ENCODE assay signal across 8 mouse cellular contexts in genomic region chrX:152175284-152175683, GRCm38 (mm10). TPM values are rescaled to one million over a fixed set of nuclear protein-coding genes. Genes with fewer than 3 reads are reported as not detected.
DNase-seq lines count a peak whose midpoint lies in the region; ATAC-seq and TF ChIP-seq lines count a peak whose summit lies in the region.

No protein-coding gene starts in this region.

- H3K4me1 ChIP-seq in spleen, adult 2 months (ENCODE audit: control insufficient read depth, insufficient read depth, insufficient read length): peaks cover 11% of the 10 kb centered on the region; the same call in 1 of the 2 replicates
- H3K4me1 ChIP-seq in embryonic facial prominence, embryonic 10.5 days: peaks cover 29% of the 10 kb centered on the region
- peaks cover 18% of the 10 kb centered on the region for H3K4me1 ChIP-seq in hindbrain, embryonic 13.5 days (replicated peaks)
- H3K4me1 ChIP-seq in limb, embryonic 13.5 days: peaks cover 11% of the 10 kb centered on the region; the same call in 1 of the 2 replicates
- H3K4me1 ChIP-seq in midbrain, postnatal 0 days (ENCODE audit: insufficient read depth, low read length): no peaks in the 10 kb centered on the region

- H3K4me2 ChIP-seq in hindbrain, embryonic 13.5 days: no peak overlapping the region
- no peak overlapping the region for H3K4me2 ChIP-seq in limb, embryonic 13.5 days (replicated peaks)
- no peak overlapping the region for H3K4me2 ChIP-seq in midbrain, postnatal 0 days (ENCODE audit: low read depth, low read length, poor library complexity, severe bottlenecking)

- 0 out of 2 replicates have a peak, but pooled peaks have one; percentile 53 for ATAC-seq in hindbrain, embryonic 13.5 days (ENCODE audit: low FRiP score)
- peak; percentile 48 for ATAC-seq in limb, embryonic 13.5 days (ENCODE audit: low FRiP score, low read depth)
- 0 out of 2 replicates have a peak, but pooled peaks have one; percentile 62 for ATAC-seq in midbrain, postnatal 0 days (ENCODE audit: low FRiP score)
- no peak for ATAC-seq in activated CD4-positive, CD25-positive, alpha-beta regulatory T cell, adult 4 months

- H3K9me3 ChIP-seq in embryonic facial prominence, embryonic 10.5 days: no peaks in the 10 kb centered on the region
- no peaks in the 10 kb centered on the region for H3K9me3 ChIP-seq in hindbrain, embryonic 13.5 days
- no peaks in the 10 kb centered on the region for H3K9me3 ChIP-seq in limb, embryonic 13.5 days
- H3K9me3 ChIP-seq in midbrain, postnatal 0 days (ENCODE audit: low read length): no peaks in the 10 kb centered on the region

- H3K4me3 ChIP-seq in spleen, adult 2 months (ENCODE audit: extremely low read depth, insufficient read depth, insufficient read length): no peak overlapping the region
- no peak overlapping the region for H3K4me3 ChIP-seq in embryonic facial prominence, embryonic 10.5 days
- no peak overlapping the region for H3K4me3 ChIP-seq in hindbrain, embryonic 13.5 days
- H3K4me3 ChIP-seq in limb, embryonic 13.5 days: no peak overlapping the region
- no peak overlapping the region for H3K4me3 ChIP-seq in midbrain, postnatal 0 days (ENCODE audit: low read depth, low read length)

- H3K27me3 ChIP-seq in spleen, adult 2 months (ENCODE audit: control insufficient read depth, insufficient read depth, low read length): no peaks in the 10 kb centered on the region
- peaks cover 97% of the 10 kb centered on the region for H3K27me3 ChIP-seq in embryonic facial prominence, embryonic 10.5 days (replicated peaks; ENCODE audit: low read depth, poor library complexity, severe bottlenecking)
- peaks cover 92% of the 10 kb centered on the region for H3K27me3 ChIP-seq in hindbrain, embryonic 13.5 days
- peaks cover 73% of the 10 kb centered on the region for H3K27me3 ChIP-seq in limb, embryonic 13.5 days
- peaks cover 21% of the 10 kb centered on the region; the same call in 1 of the 2 replicates for H3K27me3 ChIP-seq in midbrain, postnatal 0 days (ENCODE audit: insufficient read depth, low read length)

- 41% methylated on average over 3 of the region's 3 CpGs for WGBS in spleen, adult 2 months
- 28% methylated on average over 3 of the region's 3 CpGs for WGBS in embryonic facial prominence, embryonic 10.5 days
- WGBS in hindbrain, embryonic 13.5 days: 28% methylated on average over 3 of the region's 3 CpGs
- WGBS in limb, embryonic 13.5 days: 27% methylated on average over 3 of the region's 3 CpGs
- 23% methylated on average over 3 of the region's 3 CpGs for WGBS in midbrain, postnatal 0 days

- H3K27ac ChIP-seq in spleen, adult 2 months (ENCODE audit: insufficient read depth, low read length): no peak overlapping the region
- H3K27ac ChIP-seq in embryonic facial prominence, embryonic 10.5 days (replicated peaks): no peak overlapping the region
- H3K27ac ChIP-seq in hindbrain, embryonic 13.5 days: no peak overlapping the region
- no peak overlapping the region for H3K27ac ChIP-seq in limb, embryonic 13.5 days
- no peak overlapping the region for H3K27ac ChIP-seq in midbrain, postnatal 0 days (ENCODE audit: low read depth, low read length)

- no peak for TF ChIP-seq POLR2A in spleen, adult 2 months (IDR thresholded peaks at IDR 0.05; ENCODE audit: low read depth, low read length)

- no peak overlapping the region for H3K9ac ChIP-seq in hindbrain, embryonic 13.5 days
- no peak overlapping the region for H3K9ac ChIP-seq in limb, embryonic 13.5 days
- H3K9ac ChIP-seq in midbrain, postnatal 0 days (replicated peaks; ENCODE audit: low read length, poor library complexity, severe bottlenecking): no peak overlapping the region

- DNase-seq in spleen, adult 2 months (ENCODE audit: low read depth in 1 of 2, low spot score in 2 of 2): peak; percentile 1 to 7
- no peak for DNase-seq in spleen, adult 12 weeks (ENCODE audit: low spot score)
- peak; percentile 45 for DNase-seq in adrenal gland, postnatal 14 days
- peak; percentile 27 for DNase-seq in embryonic facial prominence, embryonic 10.5 days (ENCODE audit: low spot score)
- peak; percentile 62 for DNase-seq in midbrain, postnatal 0 days (ENCODE audit: low spot score)

- no peak for TF ChIP-seq CTCF in spleen, adult 2 months (IDR thresholded peaks at IDR 0.05; ENCODE audit: extremely low read depth, insufficient read depth, insufficient read length, insufficient replicate concordance)
- peak; percentile 76 for TF ChIP-seq CTCF in midbrain, postnatal 0 days (IDR thresholded peaks at IDR 0.05)

- H3K36me3 ChIP-seq in spleen, adult 2 months (ENCODE audit: control insufficient read depth, insufficient read depth, low read length): no peaks in the 10 kb centered on the region
- H3K36me3 ChIP-seq in embryonic facial prominence, embryonic 10.5 days (replicated peaks): no peaks in the 10 kb centered on the region
- no peaks in the 10 kb centered on the region for H3K36me3 ChIP-seq in hindbrain, embryonic 13.5 days
- H3K36me3 ChIP-seq in limb, embryonic 13.5 days: no peaks in the 10 kb centered on the region
- H3K36me3 ChIP-seq in midbrain, postnatal 0 days (ENCODE audit: insufficient read depth, low read length): no peaks in the 10 kb centered on the region

RNA-seq across cellular contexts. Expression of gene Iqsec2, which starts 31.2 kb away (rescaled TPM):
- 4.9 and 6.6 TPM in 2 replicates for polyA plus RNA-seq in spleen, adult 2 months (2012; rRNA removed)
- 26.5 and 27.9 TPM in 2 replicates for total RNA-seq in adrenal gland, postnatal 14 days (2021)
- polyA plus RNA-seq in embryonic facial prominence, embryonic 10.5 days (2016; fragmentation: Nextera tagmentation; extraction: Ambion mirVana): 0.71 and 0.96 TPM in 2 replicates
- 4.4 and 5.6 TPM in 2 replicates for polyA plus RNA-seq in hindbrain, embryonic 13.5 days (2015; fragmentation: Nextera tagmentation; extraction: Ambion mirVana)
- polyA plus RNA-seq in limb, embryonic 13.5 days (2015; fragmentation: Nextera tagmentation; extraction: Ambion mirVana): 2.7 and 2.8 TPM in 2 replicates
- 23.2 and 28.6 TPM in 2 replicates for total RNA-seq in midbrain, postnatal 0 days (2014; rRNA removed)
- polyA plus RNA-seq in midbrain, postnatal 0 days (2015; fragmentation: Nextera tagmentation; extraction: Ambion mirVana): 7.3 and 7.7 TPM in 2 replicates
- polyA plus RNA-seq in activated CD4-positive, CD25-positive, alpha-beta regulatory T cell, adult 4 months (2017; shearing (Covaris generic)): not detected

RNA-seq across cellular contexts. Expression of gene Kdm5c, which starts 57.5 kb away (rescaled TPM):
- polyA plus RNA-seq in spleen, adult 2 months (2012; rRNA removed): 55.1 and 60.9 TPM in 2 replicates
- 61.0 and 64.9 TPM in 2 replicates for total RNA-seq in adrenal gland, postnatal 14 days (2021)
- 71.4 and 75.2 TPM in 2 replicates for polyA plus RNA-seq in embryonic facial prominence, embryonic 10.5 days (2016; fragmentation: Nextera tagmentation; extraction: Ambion mirVana)
- 35.2 and 36.0 TPM in 2 replicates for polyA plus RNA-seq in hindbrain, embryonic 13.5 days (2015; fragmentation: Nextera tagmentation; extraction: Ambion mirVana)
- polyA plus RNA-seq in limb, embryonic 13.5 days (2015; fragmentation: Nextera tagmentation; extraction: Ambion mirVana): 38.2 and 48.4 TPM in 2 replicates
- total RNA-seq in midbrain, postnatal 0 days (2014; rRNA removed): 54.4 and 58.3 TPM in 2 replicates
- polyA plus RNA-seq in midbrain, postnatal 0 days (2015; fragmentation: Nextera tagmentation; extraction: Ambion mirVana): 17.6 and 26.0 TPM in 2 replicates
- polyA plus RNA-seq in activated CD4-positive, CD25-positive, alpha-beta regulatory T cell, adult 4 months (2017; shearing (Covaris generic)): 10 to 100 TPM; 23.8 to 27.1 TPM
